ENCODE assay signal across 8 mouse cellular contexts in genomic region chr4:76327346-76327745, GRCm38 (mm10).
DNase-seq lines count a peak whose midpoint lies in the region; ATAC-seq and TF ChIP-seq lines count a peak whose summit lies in the region.

No protein-coding gene starts in this region.

- H3K9ac ChIP-seq in stomach, postnatal 0 days (ENCODE audit: low read length): peak overlapping the region; percentile 53

- TF ChIP-seq EP300 in stomach, postnatal 0 days (optimal IDR thresholded peaks at IDR 0.05): no peak

- no peak overlapping the region for H3K27ac ChIP-seq in stomach, postnatal 0 days (replicated peaks)

- 32% methylated on average over 11 of the region's 11 CpGs for WGBS in stomach, postnatal 0 days

- peak overlapping the region; percentile 52 for H3K4me2 ChIP-seq in stomach, postnatal 0 days (replicated peaks; ENCODE audit: low read depth)

- no peaks in the 10 kb centered on the region for H3K36me3 ChIP-seq in stomach, postnatal 0 days (ENCODE audit: control insufficient read depth, insufficient read depth, low read length)

- H3K9me3 ChIP-seq in stomach, postnatal 0 days (ENCODE audit: control insufficient read depth, low read length): no peaks in the 10 kb centered on the region

- DNase-seq in adrenal gland, adult (ENCODE audit: inconsistent age in 2 of 2, low spot score in 1 of 2): peak; percentile 17 to 66
- DNase-seq in adrenal gland, postnatal 4 days (ENCODE audit: low spot score in 2 of 2): no peak
- DNase-seq in cerebellum, postnatal 10 days: peak; percentile 88 to 91
- peak; percentile 27 for DNase-seq in gastrocnemius, postnatal 25 days
- peak; percentile 37 for DNase-seq in kidney, adult 8-10 months
- DNase-seq in lung, postnatal 14 days: peak; percentile 7
- DNase-seq in stomach, postnatal 0 days (ENCODE audit: low spot score): no peak
- no peak for DNase-seq in urinary bladder, postnatal 14 days (ENCODE audit: low spot score)

- no peaks in the 10 kb centered on the region for H3K4me1 ChIP-seq in stomach, postnatal 0 days (replicated peaks; ENCODE audit: control insufficient read depth, insufficient read depth)

- no peak for TF ChIP-seq CTCF in stomach, postnatal 0 days (IDR thresholded peaks at IDR 0.05; ENCODE audit: low read depth)

- no peaks in the 10 kb centered on the region for H3K27me3 ChIP-seq in stomach, postnatal 0 days (ENCODE audit: control insufficient read depth, insufficient read depth, low read length)

- ATAC-seq in stomach, postnatal 0 days (ENCODE audit: low FRiP score, low TSS enrichment): no peak

- H3K4me3 ChIP-seq in stomach, postnatal 0 days (ENCODE audit: low read depth, low read length): peak overlapping the region; percentile 30

Comparison
In these comparisons a context has a peak if more than half of its experiments do, and no peak if none do; other contexts are left out.
1. DNase-seq: peak in adrenal gland, adult (2 of 2), cerebellum, postnatal 10 days (2 of 2), gastrocnemius, postnatal 25 days (single experiment), kidney, adult 8-10 months (2 of 2) and lung, postnatal 14 days (single experiment); none in adrenal gland, postnatal 4 days (0 of 2), stomach, postnatal 0 days (single experiment) and urinary bladder, postnatal 14 days (single experiment).